In genomic region chr9:48053580-48053979, GRCm38 (mm10) we compare ENCODE assay signal across 21 mouse cellular contexts.
DNase-seq lines count a peak whose midpoint lies in the region; ATAC-seq and TF ChIP-seq lines count a peak whose summit lies in the region.
"Had no signal": no experiment of that assay in that cellular context is flagged by ENCODE, and none has a peak within 500 bp of the region (broad histone marks: within the 10 kb centered on the region; RNA-seq: fewer than 3 reads in every experiment).

No protein-coding gene starts in this region.

- H3K27ac ChIP-seq in embryonic facial prominence, embryonic 14.5 days (replicated peaks; ENCODE audit: low read depth, low read length), result no peak overlapping the region
- H3K27ac ChIP-seq in embryonic facial prominence, embryonic 10.5 days (replicated peaks), result no peak overlapping the region
- no peak overlapping the region for H3K27ac ChIP-seq in kidney, adult 2 months (ENCODE audit: insufficient read depth, low read depth, low read length)
- no peak overlapping the region for H3K27ac ChIP-seq in midbrain, embryonic 16.5 days (ENCODE audit: low read length)
- H3K27ac ChIP-seq: embryonic facial prominence, embryonic 13.5 days; hindbrain, embryonic 13.5 days; intestine, embryonic 15.5 days; left cerebral cortex, adult 2 months; midbrain, embryonic 15.5 days had no signal

- H3K9me3 ChIP-seq in embryonic facial prominence, embryonic 14.5 days (ENCODE audit: control insufficient read depth, low read length), result no peaks in the 10 kb centered on the region
- no peaks in the 10 kb centered on the region for H3K9me3 ChIP-seq in embryonic facial prominence, embryonic 10.5 days
- no peaks in the 10 kb centered on the region for H3K9me3 ChIP-seq in midbrain, embryonic 16.5 days (replicated peaks; ENCODE audit: control insufficient read depth, low read length, poor library complexity, severe bottlenecking)
- H3K9me3 ChIP-seq: embryonic facial prominence, embryonic 13.5 days; hindbrain, embryonic 13.5 days; intestine, embryonic 15.5 days; midbrain, embryonic 15.5 days had no signal

- H3K4me3 ChIP-seq in embryonic facial prominence, embryonic 14.5 days (ENCODE audit: low read depth, low read length), result no peak overlapping the region
- H3K4me3 ChIP-seq in embryonic facial prominence, embryonic 10.5 days, result no peak overlapping the region
- H3K4me3 ChIP-seq in kidney, adult 2 months (ENCODE audit: insufficient read depth, low read depth, low read length), result no peak overlapping the region
- no peak overlapping the region for H3K4me3 ChIP-seq in midbrain, embryonic 16.5 days (ENCODE audit: low read depth, low read length)
- H3K4me3 ChIP-seq: embryonic facial prominence, embryonic 13.5 days; hindbrain, embryonic 13.5 days; intestine, embryonic 15.5 days; left cerebral cortex, adult 2 months; midbrain, embryonic 15.5 days had no signal

- H3K4me2 ChIP-seq in embryonic facial prominence, embryonic 14.5 days (ENCODE audit: low read depth, low read length), result no peak overlapping the region
- no peak overlapping the region for H3K4me2 ChIP-seq in midbrain, embryonic 16.5 days (ENCODE audit: low read length)
- H3K4me2 ChIP-seq: embryonic facial prominence, embryonic 13.5 days; heart, embryonic 11.5 days; hindbrain, embryonic 13.5 days; intestine, embryonic 15.5 days; midbrain, embryonic 15.5 days had no signal

- no peaks in the 10 kb centered on the region for H3K27me3 ChIP-seq in embryonic facial prominence, embryonic 14.5 days (replicated peaks; ENCODE audit: control insufficient read depth, insufficient read depth, low read length)
- H3K27me3 ChIP-seq in embryonic facial prominence, embryonic 10.5 days (replicated peaks; ENCODE audit: low read depth, poor library complexity, severe bottlenecking), result no peaks in the 10 kb centered on the region
- H3K27me3 ChIP-seq in kidney, adult 2 months (replicated peaks; ENCODE audit: control insufficient read depth, insufficient read depth, low read length), result no peaks in the 10 kb centered on the region
- no peaks in the 10 kb centered on the region for H3K27me3 ChIP-seq in midbrain, embryonic 16.5 days (ENCODE audit: control insufficient read depth, insufficient read depth, low read depth, low read length)
- H3K27me3 ChIP-seq: embryonic facial prominence, embryonic 13.5 days; hindbrain, embryonic 13.5 days; intestine, embryonic 15.5 days; midbrain, embryonic 15.5 days had no signal

- TF ChIP-seq POLR2A in kidney, adult 2 months (IDR thresholded peaks at IDR 0.05; ENCODE audit: low read depth, low read length), result no peak

- no peak overlapping the region for H3K9ac ChIP-seq in embryonic facial prominence, embryonic 14.5 days (ENCODE audit: low read depth, low read length)
- no peak overlapping the region for H3K9ac ChIP-seq in midbrain, embryonic 16.5 days (ENCODE audit: low read depth, low read length)
- H3K9ac ChIP-seq: embryonic facial prominence, embryonic 13.5 days; forebrain, postnatal 0 days; hindbrain, embryonic 13.5 days; intestine, embryonic 15.5 days; liver, postnatal 0 days; midbrain, embryonic 15.5 days had no signal

- H3K4me1 ChIP-seq in embryonic facial prominence, embryonic 14.5 days (ENCODE audit: control insufficient read depth, insufficient read depth, low read length), result no peaks in the 10 kb centered on the region; the same call in 1 of the 2 replicates
- H3K4me1 ChIP-seq in embryonic facial prominence, embryonic 10.5 days, result peaks cover 15% of the 10 kb centered on the region
- no peaks in the 10 kb centered on the region for H3K4me1 ChIP-seq in kidney, adult 2 months (ENCODE audit: control insufficient read depth, insufficient read depth, low read length)
- no peaks in the 10 kb centered on the region for H3K4me1 ChIP-seq in midbrain, embryonic 16.5 days (ENCODE audit: control insufficient read depth, insufficient read depth, low read length)
- H3K4me1 ChIP-seq: embryonic facial prominence, embryonic 13.5 days; intestine, embryonic 15.5 days; midbrain, embryonic 15.5 days had no signal

- DNase-seq in embryonic facial prominence, embryonic 14.5 days (ENCODE audit: low spot score), result peak; percentile 14
- no peak for DNase-seq in embryonic facial prominence, embryonic 10.5 days (ENCODE audit: low spot score)
- DNase-seq in kidney, adult 2 months, result peak; percentile 64
- DNase-seq in kidney, postnatal 10 days, result peak; percentile 58
- no peak for DNase-seq in embryo, embryonic 9.5 days (ENCODE audit: extremely low spot score)
- DNase-seq in testis, postnatal 10 days (ENCODE audit: low spot score), result no peak
- DNase-seq: B cell, adult 2 months; cerebellum, adult 9-10 months; forebrain, postnatal 0 days; left cerebral cortex, postnatal 4 days; liver, postnatal 0 days; right cerebral cortex, postnatal 25 days; thymus, adult 18-20 months; thymus, postnatal 4 days had no signal

- 64% methylated on average over 4 of the region's 4 CpGs for WGBS in embryonic facial prominence, embryonic 14.5 days
- 74% methylated on average over 4 of the region's 4 CpGs for WGBS in embryonic facial prominence, embryonic 10.5 days
- WGBS in kidney, adult 2 months, result 45% methylated on average over 4 of the region's 4 CpGs
- WGBS in midbrain, embryonic 16.5 days, result 71% methylated on average over 4 of the region's 4 CpGs

- ATAC-seq in embryonic facial prominence, embryonic 14.5 days (ENCODE audit: low read depth), result no peak
- no peak for ATAC-seq in midbrain, embryonic 16.5 days
- ATAC-seq: forebrain, postnatal 0 days; intestine, embryonic 15.5 days; liver, postnatal 0 days; midbrain, embryonic 15.5 days had no signal

- TF ChIP-seq CTCF in kidney, adult 2 months (conservative IDR thresholded peaks at IDR 0.05; ENCODE audit: insufficient read depth, insufficient read length, low read depth, low read length), result no peak

- H3K36me3 ChIP-seq in embryonic facial prominence, embryonic 14.5 days (ENCODE audit: control insufficient read depth, insufficient read depth, low read length), result no peaks in the 10 kb centered on the region
- H3K36me3 ChIP-seq in embryonic facial prominence, embryonic 10.5 days (replicated peaks), result no peaks in the 10 kb centered on the region
- H3K36me3 ChIP-seq in kidney, adult 2 months (ENCODE audit: control insufficient read depth, insufficient read depth, low read length), result no peaks in the 10 kb centered on the region
- no peaks in the 10 kb centered on the region for H3K36me3 ChIP-seq in midbrain, embryonic 16.5 days (ENCODE audit: control insufficient read depth, insufficient read depth, low read length)
- H3K36me3 ChIP-seq: embryonic facial prominence, embryonic 13.5 days; hindbrain, embryonic 13.5 days; intestine, embryonic 15.5 days; midbrain, embryonic 15.5 days had no signal

Comparison
In these comparisons a context has a peak if more than half of its experiments do, and no peak if none do; other contexts are left out.
1. DNase-seq: peak in embryonic facial prominence, embryonic 14.5 days (single experiment), kidney, adult 2 months (single experiment) and kidney, postnatal 10 days (single experiment); none in embryonic facial prominence, embryonic 10.5 days (single experiment), embryo, embryonic 9.5 days (single experiment) and testis, postnatal 10 days (single experiment).